Mouse (Mus musculus) small intestine, adult 2 months (tissue): ENCODE data around the gene Brca2.

Source experiments
- CTCF ChIP-seq: fragments of 200-500 bp; IDR thresholded peaks from 2 replicates; pipeline ENCODE4 v1.5.1; 2012; ENCODE audit warnings: low read depth, mild to moderate bottlenecking, control low read depth, inconsistent platforms, low read length, moderate library complexity, mixed read lengths; ENCODE audit not compliant: insufficient replicate concordance, insufficient read length; ENCODE audit errors: extremely low read depth
- POLR2A ChIP-seq: fragments of 200-500 bp; IDR thresholded peaks from 2 replicates; pipeline ENCODE4 v1.6.1; 2012; ENCODE audit warnings: low read depth, mild to moderate bottlenecking, control low read depth, inconsistent platforms, low read length, moderate library complexity

DNA sequence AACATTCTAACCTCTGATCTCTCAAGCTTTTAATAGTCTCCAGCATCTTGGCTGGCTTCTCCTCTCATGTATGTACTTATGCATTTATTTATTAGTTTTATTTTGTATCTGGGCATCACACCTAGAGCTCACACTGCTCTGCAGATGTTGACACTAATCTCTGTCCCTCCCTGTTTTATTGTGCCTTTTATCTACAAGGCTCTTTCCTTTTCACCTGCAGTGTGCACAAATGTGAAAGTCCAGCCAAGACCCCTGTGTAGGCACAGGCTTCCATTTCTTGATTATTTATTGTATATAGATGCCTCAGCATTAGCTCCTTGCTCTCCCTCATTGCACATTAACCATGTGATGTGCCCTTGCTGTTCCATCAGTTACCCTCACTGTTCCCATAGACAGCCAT, 38.9 kb downstream of the Brca2 start:
- TF ChIP-seq CTCF: no peak
- TF ChIP-seq POLR2A: no peak
